Mouse (Mus musculus) CH12.LX (cell line): Measurements from ENCODE around the gene Thoc5. TPM values are rescaled to one million over a fixed set of nuclear protein-coding genes. Genes with fewer than 3 reads are reported as not detected.

Experiments
- DNase-seq: peaks from one replicate; pipeline ENCODE4 v3.0.0-alpha.2; 2013; ENCODE audit errors: extremely low read depth
- H3K27ac ChIP-seq: 2 replicates; pipeline ENCODE4 v1.5.1; 2012; ENCODE audit warnings: low read depth, mild to moderate bottlenecking, control low read depth, moderate library complexity; ENCODE audit not compliant: insufficient read depth
- H3K27me3 ChIP-seq: replicated peaks from 2 replicates; pipeline ENCODE3; 2012; ENCODE audit warnings: inconsistent platforms
- H3K36me3 ChIP-seq, 2 experiments: replicated peaks in 1 of 2; 2 replicates each; pipeline versions ENCODE3 to v1.6.1; 2012; ENCODE audit warnings: inconsistent platforms in 1 of 2, low read length in 1 of 2, mild to moderate bottlenecking in 1 of 2, mixed read lengths in 1 of 2, moderate library complexity in 1 of 2; ENCODE audit not compliant: control insufficient read depth in 1 of 2, insufficient read depth in 1 of 2
- H3K4me1 ChIP-seq, 2 experiments: 2 replicates each; pipeline ENCODE4 v1.6.1; 2012; ENCODE audit warnings: inconsistent platforms in 1 of 2, moderate library complexity in 1 of 2; ENCODE audit not compliant: insufficient read depth in 2 of 2, control insufficient read depth in 1 of 2
- H3K4me2 ChIP-seq: 2 replicates; pipeline ENCODE4 v1.6.1; 2012; ENCODE audit warnings: low read depth, mild to moderate bottlenecking, control low read depth; ENCODE audit not compliant: poor library complexity, insufficient read depth, severe bottlenecking
- H3K4me3 ChIP-seq, 3 experiments: fragments of 150-350 bp in 1 of 3; sonication (generic) in 1 of 3; replicated peaks in 1 of 3; 2 replicates each; pipeline versions ENCODE3 to v1.5.1; 2011 to 2012; ENCODE audit warnings: low read depth in 2 of 3, low read length in 2 of 3, mild to moderate bottlenecking in 2 of 3, moderate library complexity in 2 of 3, control low read depth in 1 of 3, improper control_type of control experiment in 1 of 3, inconsistent platforms in 1 of 3, mixed read lengths in 1 of 3; ENCODE audit not compliant: poor library complexity in 1 of 3
- H3K79me2 ChIP-seq: replicated peaks from 2 replicates; pipeline ENCODE4 v1.6.1; 2012; ENCODE audit warnings: mild to moderate bottlenecking, moderate library complexity; ENCODE audit not compliant: control insufficient read depth, poor library complexity, insufficient read depth, severe bottlenecking; ENCODE audit errors: extremely low read depth
- H3K9ac ChIP-seq: 2 replicates; pipeline ENCODE4 v1.6.1; 2012; ENCODE audit warnings: low read depth, mild to moderate bottlenecking, control low read depth, moderate library complexity; ENCODE audit not compliant: insufficient read depth
- H3K9me3 ChIP-seq: replicated peaks from 2 replicates; pipeline ENCODE3; 2012; ENCODE audit warnings: low read length, inconsistent platforms, mixed read lengths
- BHLHE40 ChIP-seq: IDR thresholded peaks from 2 replicates; pipeline ENCODE4 v1.6.1; 2011; ENCODE audit warnings: mild to moderate bottlenecking, low read depth, low read length, improper control_type of control experiment
- CHD2 ChIP-seq: IDR thresholded peaks from 2 replicates; pipeline ENCODE4 v1.6.1; 2011; ENCODE audit warnings: low read length, improper control_type of control experiment
- E2F4 ChIP-seq: IDR thresholded peaks from 2 replicates; pipeline ENCODE4 v1.6.1; 2011; ENCODE audit warnings: low read depth, low read length, improper control_type of control experiment; ENCODE audit not compliant: insufficient replicate concordance
- ELF1 ChIP-seq: IDR thresholded peaks from 2 replicates; pipeline ENCODE4 v1.6.1; 2014; ENCODE audit warnings: low read depth, mild to moderate bottlenecking, inconsistent platforms, low read length, improper control_type of control experiment
- EP300 ChIP-seq: IDR thresholded peaks from 2 replicates; pipeline ENCODE4 v1.6.1; 2011; ENCODE audit warnings: low read length, improper control_type of control experiment
- GABPA ChIP-seq: IDR thresholded peaks from 2 replicates; pipeline ENCODE4 v1.6.1; 2012; ENCODE audit warnings: low read depth, low read length, improper control_type of control experiment, inconsistent platforms; ENCODE audit not compliant: insufficient replicate concordance
- HCFC1 ChIP-seq: IDR thresholded peaks from 2 replicates; pipeline ENCODE4 v1.6.1; 2012; ENCODE audit warnings: low read depth, mild to moderate bottlenecking, inconsistent platforms, low read length, improper control_type of control experiment
- IRF4 ChIP-seq: IDR thresholded peaks from 2 replicates; pipeline ENCODE4 v1.6.1; 2014; ENCODE audit warnings: low read depth, mild to moderate bottlenecking, inconsistent platforms, low read length, improper control_type of control experiment
- JUN ChIP-seq: IDR thresholded peaks from 2 replicates; pipeline ENCODE4 v1.6.1; 2011; ENCODE audit warnings: low read depth, mild to moderate bottlenecking, low read length, improper control_type of control experiment, moderate library complexity; ENCODE audit not compliant: insufficient read depth
- JUND ChIP-seq: conservative IDR thresholded peaks from 2 replicates; pipeline ENCODE4 v1.6.1; 2011; ENCODE audit warnings: low read depth, low read length, improper control_type of control experiment
- KAT2A ChIP-seq: IDR thresholded peaks from 2 replicates; pipeline ENCODE4 v1.6.1; 2012; ENCODE audit warnings: low read length, improper control_type of control experiment, inconsistent platforms; ENCODE audit not compliant: insufficient replicate concordance
- MAFK ChIP-seq: IDR thresholded peaks from 2 replicates; pipeline ENCODE4 v1.6.1; 2011; ENCODE audit warnings: low read length, improper control_type of control experiment; ENCODE audit not compliant: insufficient replicate concordance
- MAX ChIP-seq: IDR thresholded peaks from 2 replicates; pipeline ENCODE4 v1.6.1; 2011; ENCODE audit warnings: low read length, improper control_type of control experiment
- MAZ ChIP-seq: IDR thresholded peaks from 2 replicates; pipeline ENCODE4 v1.6.1; 2012; ENCODE audit warnings: low read depth, mild to moderate bottlenecking, inconsistent platforms, low read length, improper control_type of control experiment, moderate library complexity
- MEF2A ChIP-seq: IDR thresholded peaks from 2 replicates; pipeline ENCODE4 v1.6.1; 2014; ENCODE audit warnings: low read depth, mild to moderate bottlenecking, inconsistent platforms, low read length, improper control_type of control experiment, borderline replicate concordance
- MXI1 ChIP-seq: IDR thresholded peaks from 2 replicates; pipeline ENCODE4 v1.6.1; 2011; ENCODE audit warnings: mild to moderate bottlenecking, low read depth, low read length, improper control_type of control experiment
- MYC ChIP-seq: IDR thresholded peaks from 2 replicates; pipeline ENCODE4 v1.6.1; 2011; ENCODE audit warnings: low read depth, mild to moderate bottlenecking, improper control_type of control experiment, low read length
- NELFE ChIP-seq: IDR thresholded peaks from 2 replicates; pipeline ENCODE4 v1.6.1; 2011; ENCODE audit warnings: low read depth, low read length, improper control_type of control experiment
- NRF1 ChIP-seq: IDR thresholded peaks from 2 replicates; pipeline ENCODE4 v1.6.1; 2014; ENCODE audit warnings: low read depth, mild to moderate bottlenecking, inconsistent platforms, low read length, improper control_type of control experiment, moderate library complexity
- PAX5 ChIP-seq: IDR thresholded peaks from 2 replicates; pipeline ENCODE4 v1.6.1; 2012; ENCODE audit warnings: low read length, inconsistent platforms, mixed read lengths
- POLR2A ChIP-seq: IDR thresholded peaks from 2 replicates; pipeline ENCODE4 v1.6.1; 2011; ENCODE audit warnings: low read depth, mild to moderate bottlenecking, improper control_type of control experiment, low read length
- POLR2AphosphoS2 ChIP-seq: IDR thresholded peaks from 2 replicates; pipeline ENCODE4 v1.6.1; 2011; ENCODE audit warnings: low read depth, low read length, improper control_type of control experiment
- RCOR1 ChIP-seq: conservative IDR thresholded peaks from 2 replicates; pipeline ENCODE4 v1.6.1; 2012; ENCODE audit warnings: low read depth, mild to moderate bottlenecking, inconsistent platforms, low read length, improper control_type of control experiment
- SIN3A ChIP-seq: IDR thresholded peaks from 2 replicates; pipeline ENCODE4 v1.6.1; 2012; ENCODE audit warnings: low read length, improper control_type of control experiment, inconsistent platforms
- SMC3 ChIP-seq: IDR thresholded peaks from 2 replicates; pipeline ENCODE4 v1.6.1; 2011; ENCODE audit warnings: low read depth, low read length, improper control_type of control experiment
- TBP ChIP-seq: conservative IDR thresholded peaks from 2 replicates; pipeline ENCODE4 v1.6.1; 2011; ENCODE audit warnings: low read depth, low read length, improper control_type of control experiment
- TCF12 ChIP-seq: IDR thresholded peaks from 2 replicates; pipeline ENCODE4 v1.6.1; 2014; ENCODE audit warnings: low read depth, mild to moderate bottlenecking, inconsistent platforms, low read length, improper control_type of control experiment
- ZMIZ1 ChIP-seq: IDR thresholded peaks from 2 replicates; pipeline ENCODE4 v1.6.1; 2012; ENCODE audit warnings: low read depth, mild to moderate bottlenecking, inconsistent platforms, low read length, improper control_type of control experiment
- dilution Hi-C: fragments of 300-500 bp; cut with MboI; formaldehyde crosslinking; loops from 2 replicates; pipeline ENCODE4 v1.14.3; 2020; ENCODE audit warnings: low sequenced_read_pairs; ENCODE audit not compliant: extremely low pct_unique_long_range_greater_than_20kb, extremely low pct_ligation_motif_present
- in situ Hi-C: fragments of 300-500 bp; cut with MboI; formaldehyde crosslinking; loops from 3 replicates; pipeline ENCODE4 v1.14.3; 2019; ENCODE audit warnings: low sequenced_read_pairs, low pct_ligation_motif_present, low pct_unique_long_range_greater_than_20kb, mixed read lengths
- polyA plus RNA-seq: library from polyadenylated mRNA; unstranded; fragments of >175 nt; gene quantifications from 2 replicates; pipeline ENCODE4 v1.2.1, GENCODE M21; 2012; ENCODE audit warnings: low read depth; ENCODE audit not compliant: insufficient read length
- total RNA-seq, 2 experiments: library from RNA; depleted of rRNA; stranded (reverse); fragments of 300-350 nt in 1 of 2; fragments of >200 nt in 1 of 2; gene quantifications; 2 replicates each; pipeline ENCODE4 v1.2.3; 2012 to 2014

Thoc5 gene
- total RNA-seq (2012; rRNA removed) (62.7 and 81.5 TPM in 2 replicates), total RNA-seq (2014; rRNA removed) (35.2 and 37.7 TPM in 2 replicates), polyA plus RNA-seq (83.8 and 86.0 TPM in 2 replicates)

DNA sequence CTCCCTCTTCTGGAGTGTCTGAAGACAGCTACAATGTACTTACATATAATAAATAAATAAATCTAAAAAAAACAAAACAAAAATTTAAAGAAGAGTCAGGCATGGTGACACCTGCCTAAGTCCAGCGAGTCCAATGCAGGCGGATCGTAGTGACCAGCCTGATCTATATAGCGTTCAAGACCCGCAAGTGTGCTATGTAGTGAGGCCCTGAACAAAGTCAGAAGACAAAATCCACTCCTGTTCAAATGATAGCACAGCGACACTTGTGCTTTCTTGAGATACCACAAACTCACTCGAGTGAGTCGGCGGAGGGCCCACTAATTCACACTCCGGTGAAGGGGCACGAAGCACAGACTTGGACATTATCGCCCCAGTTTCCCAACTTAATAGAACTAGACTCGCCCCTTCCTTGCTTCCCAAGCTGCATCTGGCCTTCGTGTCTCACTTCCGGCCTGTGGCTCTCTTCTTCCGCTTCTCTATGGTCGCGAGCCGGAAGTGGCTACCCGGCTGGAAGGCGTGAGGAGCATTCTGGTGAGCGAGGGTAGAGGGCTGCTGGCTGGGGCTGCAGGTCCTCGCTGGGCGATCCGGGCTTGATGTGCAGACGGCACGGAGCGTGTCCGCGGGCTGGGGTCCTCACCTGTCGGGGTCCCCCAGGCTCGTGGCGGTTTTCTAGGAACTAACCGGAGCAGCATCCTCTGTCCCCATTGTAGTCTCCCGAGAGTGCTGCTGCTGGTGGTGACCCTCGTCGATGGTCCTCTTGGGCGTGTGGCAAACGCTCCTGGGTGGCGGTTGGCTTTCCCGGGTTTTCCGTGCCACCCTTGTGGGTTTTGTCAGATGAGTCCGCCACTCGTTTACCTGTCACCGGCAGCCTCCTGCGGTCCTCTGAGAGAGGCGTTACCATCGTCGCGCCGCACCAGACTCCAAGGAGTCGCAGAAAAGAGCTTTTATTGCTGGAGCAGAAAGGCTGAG, at the start of gene Thoc5:
Gene Thoc5 (plus strand): TSS at position 473 of the 969 bp plus-strand sequence.
- no peaks in the 10 kb centered on the region for H3K27me3 ChIP-seq
- peak within 1 kb of the TSS; percentile 71 to 72 (median 71) for H3K4me3 ChIP-seq
- peaks cover 35 to 61% of the 10 kb centered on the region in 2 experiments for H3K36me3 ChIP-seq
- in situ Hi-C loops, result no loop called here
- TF ChIP-seq JUN, result no peak
- no peak for TF ChIP-seq BHLHE40
- 0 out of 2 replicates have a peak, but pooled peaks have one; percentile 13 for TF ChIP-seq MAFK
- no peak for TF ChIP-seq SMC3
- peak; percentile 96 for TF ChIP-seq POLR2AphosphoS2
- peak; percentile 96 for TF ChIP-seq SIN3A
- TF ChIP-seq HCFC1, result peak; percentile 90
- TF ChIP-seq MAX, result peak; percentile 76
- no peak for TF ChIP-seq EP300
- peak; percentile 36; the same call in 1 of the 2 replicates for TF ChIP-seq NRF1
- TF ChIP-seq PAX5, result no peak
- TF ChIP-seq MAZ, result no peak
- peak; percentile 74; the same call in 1 of the 2 replicates for TF ChIP-seq IRF4
- TF ChIP-seq CHD2, result peak; percentile 35; the same call in 1 of the 2 replicates
- peak; percentile 88 for TF ChIP-seq NELFE
- TF ChIP-seq TBP, result peak; percentile 54; the same call in 1 of the 2 replicates
- no peak for TF ChIP-seq E2F4
- peak; percentile 84; the same call in 1 of the 2 replicates for TF ChIP-seq ZMIZ1
- peak; percentile 51; the same call in 1 of the 2 replicates for TF ChIP-seq MEF2A
- no peak for TF ChIP-seq JUND
- TF ChIP-seq MXI1, result peak; percentile 95
- TF ChIP-seq POLR2A, result peak; percentile 95
- peak; percentile 76 for TF ChIP-seq TCF12
- peak; percentile 97 for TF ChIP-seq ELF1
- peak; percentile 87; the same call in 1 of the 2 replicates for TF ChIP-seq KAT2A
- TF ChIP-seq GABPA, result no peak; the same call in 1 of the 2 replicates
- 0 out of 2 replicates have a peak, but pooled peaks have one; percentile 22 for TF ChIP-seq RCOR1
- 0 out of 2 replicates have a peak, but pooled peaks have one; percentile 64 for TF ChIP-seq MYC
- peaks cover 24% of the 10 kb centered on the region for H3K79me2 ChIP-seq
- DNase-seq, result peak; percentile 95
- dilution Hi-C loops, result no loop called here
- H3K4me1 ChIP-seq, result peaks cover 4 to 23% of the 10 kb centered on the region in 2 experiments; a peak in 3 of 4 replicates
- peak within 1 kb of the TSS; percentile 100 for H3K4me2 ChIP-seq
- no peaks in the 10 kb centered on the region for H3K9me3 ChIP-seq
- peak within 1 kb of the TSS; percentile 34 for H3K27ac ChIP-seq
- peak within 1 kb of the TSS; percentile 63 for H3K9ac ChIP-seq
